Mouse (Mus musculus): ENCODE measurements at regions not wholly inside any gene's neighbourhood (a gene's known extent, or its start where the extent isn't known, plus 50 kb on each side); places are given as distances from the start of the nearest gene placed in this dataset.

DNA sequence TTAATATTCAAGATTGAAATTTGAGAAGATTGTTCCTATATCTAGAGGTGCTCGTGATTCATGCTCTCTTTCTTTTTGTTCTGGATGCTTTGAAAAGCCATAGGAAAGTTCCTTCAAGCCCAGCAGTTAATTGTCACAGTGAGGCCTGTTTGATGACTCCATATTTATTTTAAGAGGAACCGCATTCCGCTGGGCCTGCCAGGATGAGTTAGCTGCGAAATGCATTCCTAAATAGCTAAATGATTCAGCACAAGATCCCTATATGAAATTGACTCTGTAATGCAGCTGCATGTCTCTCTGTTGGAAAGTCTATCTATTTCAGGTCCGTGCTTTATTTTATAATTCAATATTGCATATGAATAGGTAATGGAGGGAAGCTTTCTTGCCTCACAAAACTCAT lies 511.9 kb upstream of the Adgra3 start:
- no peak for DNase-seq (ENCODE audit: low spot score)

DNA sequence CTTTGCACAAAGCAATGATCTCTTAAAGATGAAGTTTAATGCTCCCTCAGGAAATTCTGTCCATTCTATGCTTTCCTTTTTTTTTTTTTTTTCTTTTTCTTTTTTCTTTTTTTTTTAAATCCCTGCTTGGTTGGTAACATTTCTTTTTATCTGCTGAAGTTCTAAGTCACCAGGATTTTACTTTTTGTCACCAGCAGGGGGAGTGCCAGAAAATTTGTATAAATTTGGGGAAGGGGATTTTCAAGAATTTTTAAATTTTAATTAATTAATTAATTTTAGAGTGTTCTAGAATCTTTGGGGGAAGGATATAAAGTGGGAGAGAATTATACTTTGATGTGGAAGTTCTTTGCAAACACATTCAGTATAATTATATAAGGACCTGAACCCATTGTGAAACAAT lies 492.3 kb upstream of the Adgra3 start:
- DNase-seq (ENCODE audit: low spot score) = no peak

DNA sequence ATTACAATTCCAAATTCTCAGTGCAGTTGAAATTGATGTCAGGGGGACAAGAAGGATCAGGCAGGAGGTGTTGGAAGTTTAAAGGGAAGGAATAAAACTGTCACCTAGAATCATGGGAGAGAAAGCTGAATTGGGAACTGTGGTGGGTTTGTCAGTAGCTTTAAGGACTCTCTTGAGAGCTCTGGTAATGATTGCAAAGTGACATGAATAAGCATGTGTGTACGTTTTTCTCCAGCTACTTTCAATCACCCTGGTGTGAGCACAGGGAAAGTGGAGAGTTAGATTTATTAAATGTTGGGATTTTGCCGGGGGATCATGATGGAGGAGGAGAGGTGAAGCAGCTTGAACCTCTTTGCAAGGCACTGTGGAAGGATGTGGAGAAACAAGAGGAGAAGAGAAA lies 453.7 kb upstream of the Adgra3 start:
- no peak for DNase-seq (ENCODE audit: low spot score)

- no peak for DNase-seq (ENCODE audit: low spot score)
Observed at GRCm38 (mm10) chr5:50509696-50510421, 451.1 kb upstream of the Adgra3 start.

- no peak for DNase-seq (ENCODE audit: low spot score)
Observed at GRCm38 (mm10) chr5:50490223-50490622, 431.4 kb upstream of the Adgra3 start.

GRCm38 (mm10) chr5:50476985-50477384 lies 418.2 kb upstream of the Adgra3 start:
- peak; percentile 9 for DNase-seq (ENCODE audit: low spot score)

GRCm38 (mm10) chr5:50461491-50461890 lies 402.7 kb upstream of the Adgra3 start:
- no peak for DNase-seq (ENCODE audit: low spot score)

GRCm38 (mm10) chr5:50457621-50458020 lies 398.8 kb upstream of the Adgra3 start:
- DNase-seq (ENCODE audit: low spot score) = peak; percentile 1

GRCm38 (mm10) chr5:50454387-50454786 lies 395.6 kb upstream of the Adgra3 start:
- DNase-seq (ENCODE audit: low spot score) = no peak

GRCm38 (mm10) chr5:50406923-50407322 lies 348.1 kb upstream of the Adgra3 start:
- DNase-seq (ENCODE audit: low spot score) = no peak

- no peak for DNase-seq (ENCODE audit: low spot score)
Observed at GRCm38 (mm10) chr5:50406520-50406919, 347.7 kb upstream of the Adgra3 start.

Data from ovary, postnatal 10 days (tissue).